Mouse (Mus musculus) cerebellum, adult 2 months (tissue): ENCODE data around the gene Tnks2.

Experiments used
- CTCF ChIP-seq: fragments of 200-500 bp; IDR thresholded peaks from 2 replicates; pipeline ENCODE4 v1.5.1; 2011; ENCODE audit warnings: low read depth, mild to moderate bottlenecking, control low read depth, low read length, moderate library complexity, borderline replicate concordance; ENCODE audit not compliant: insufficient read depth
- POLR2A ChIP-seq: fragments of 200-500 bp; IDR thresholded peaks from 2 replicates; pipeline ENCODE4 v1.6.1; 2011; ENCODE audit warnings: low read length, control low read depth, borderline replicate concordance; ENCODE audit not compliant: insufficient read depth

- TF ChIP-seq CTCF = no peak
- TF ChIP-seq POLR2A = no peak
Measured at GRCm38 (mm10) chr19:36793450-36793849, 40.6 kb upstream of the Tnks2 start.
